Mouse (Mus musculus): ENCODE measurements around the gene Sqstm1.

DNA sequence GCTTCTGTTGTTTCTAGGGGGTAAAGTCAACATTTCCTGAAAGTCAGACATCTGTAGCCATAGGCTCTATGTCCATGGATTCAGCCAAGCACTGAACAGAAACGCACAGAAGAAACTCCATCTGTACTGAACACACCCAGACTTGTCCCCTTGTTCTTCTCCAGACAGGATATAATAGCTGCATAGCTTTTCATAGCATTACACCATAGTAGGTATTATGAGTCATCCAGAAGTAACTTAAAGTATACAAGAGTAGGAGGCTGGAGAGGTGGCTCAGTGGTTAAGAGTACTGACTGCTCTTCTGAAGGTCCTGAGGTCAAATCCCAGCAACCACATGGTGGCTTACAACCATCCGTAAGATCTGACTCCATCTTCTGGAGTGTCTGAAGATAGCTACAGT, 54.8 kb downstream of the Sqstm1 start:
- TF ChIP-seq POLR2A (IDR thresholded peaks at IDR 0.05; ENCODE audit: low read depth, low read length) (no peak), CTCF (IDR thresholded peaks at IDR 0.05; ENCODE audit: extremely low read depth, insufficient read depth, insufficient read length, insufficient replicate concordance) (no peak)

Data from spleen, adult 2 months (tissue).